Mouse (Mus musculus) right cerebral cortex, adult 2 months (tissue): ENCODE measurements around the gene Gusb.

Source experiments
- DNase-seq, 2 experiments: peaks; one replicate each; pipeline ENCODE4 v3.0.0; 2021 to 2022; ENCODE audit warnings: low spot score in 2 of 2

Gene Gusb

DNA sequence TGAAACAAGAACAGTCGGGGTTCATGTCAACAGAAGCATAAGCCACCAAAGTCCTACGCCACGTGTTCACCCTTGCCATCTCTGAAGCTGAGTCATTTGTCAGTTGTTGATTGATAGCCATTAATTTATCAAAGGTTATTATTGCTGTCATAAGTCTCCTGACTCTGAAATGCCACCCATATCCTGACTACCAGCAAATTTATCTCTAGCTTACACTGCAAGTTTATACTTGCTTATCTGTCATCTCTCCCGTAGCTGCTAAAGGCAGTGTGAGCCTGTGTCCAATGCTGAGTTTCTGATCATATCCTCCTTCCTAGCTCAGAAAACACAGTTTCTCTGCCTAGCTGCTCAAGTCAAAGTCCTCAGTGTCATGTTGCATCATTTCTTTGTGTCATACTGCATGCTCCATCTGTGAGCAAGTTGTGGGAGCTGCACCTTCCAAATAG, 28.0 kb downstream of the Gusb start:
- DNase-seq: no peak

DNA sequence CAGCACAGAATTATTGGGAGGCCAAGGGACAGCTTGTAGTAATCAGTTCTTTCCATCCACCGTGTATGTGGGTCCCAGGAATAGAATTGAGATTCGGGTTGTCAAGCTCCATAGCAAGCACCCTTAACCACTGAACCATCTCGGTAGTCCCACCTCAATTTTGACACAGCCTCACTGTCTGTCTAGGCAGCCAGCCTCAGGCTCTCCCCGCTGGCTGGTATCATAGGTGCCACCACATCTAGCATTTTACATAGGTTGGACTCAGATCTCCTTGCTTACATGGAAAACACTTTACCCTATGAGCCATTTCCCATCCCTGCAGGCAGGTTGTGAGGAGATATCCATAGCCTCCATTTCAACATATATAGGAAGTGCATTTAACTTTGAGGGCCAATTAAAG, 28.5 kb downstream of the Gusb start:
- DNase-seq: no peak

DNA sequence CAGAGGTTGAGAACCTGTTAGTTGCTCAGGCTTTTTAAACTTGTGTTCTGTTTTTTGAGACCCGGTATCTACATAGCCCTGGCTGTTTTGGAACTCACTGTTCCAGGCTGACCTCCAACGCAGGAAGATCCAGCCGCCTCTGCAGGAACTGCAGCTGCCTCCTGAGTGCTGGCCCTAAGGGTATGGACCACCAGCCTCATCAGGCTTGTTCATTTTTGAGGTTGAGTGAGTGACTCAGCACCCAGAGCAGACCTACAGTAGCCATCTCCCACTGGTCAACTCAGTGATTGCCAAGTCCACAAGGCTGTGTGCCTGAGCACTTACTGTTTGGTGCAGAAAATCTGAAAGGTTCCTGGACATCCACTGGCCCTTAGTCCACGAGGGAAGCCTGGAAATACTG, 31.4 kb downstream of the Gusb start:
- no peak for DNase-seq

DNA sequence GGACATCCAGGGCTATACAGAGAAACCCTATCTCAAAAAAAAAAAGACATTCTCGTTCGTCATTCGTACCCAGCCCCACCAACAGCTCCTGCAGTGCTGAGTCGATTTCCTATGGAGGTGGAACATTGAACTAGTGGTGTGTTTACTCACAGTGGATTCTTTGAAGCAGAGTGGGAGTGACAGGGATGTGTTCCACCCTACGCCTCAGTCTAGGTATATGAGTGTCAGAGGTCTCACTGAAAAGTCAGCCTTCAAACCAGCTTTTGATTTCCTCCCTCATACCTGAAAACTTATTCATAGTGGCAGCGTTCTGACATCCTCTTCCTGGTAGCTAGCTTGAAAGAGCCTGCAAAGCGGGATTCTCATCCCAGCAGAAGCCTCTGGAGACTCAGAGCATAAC, 34.4 kb downstream of the Gusb start:
- DNase-seq: no peak

DNA sequence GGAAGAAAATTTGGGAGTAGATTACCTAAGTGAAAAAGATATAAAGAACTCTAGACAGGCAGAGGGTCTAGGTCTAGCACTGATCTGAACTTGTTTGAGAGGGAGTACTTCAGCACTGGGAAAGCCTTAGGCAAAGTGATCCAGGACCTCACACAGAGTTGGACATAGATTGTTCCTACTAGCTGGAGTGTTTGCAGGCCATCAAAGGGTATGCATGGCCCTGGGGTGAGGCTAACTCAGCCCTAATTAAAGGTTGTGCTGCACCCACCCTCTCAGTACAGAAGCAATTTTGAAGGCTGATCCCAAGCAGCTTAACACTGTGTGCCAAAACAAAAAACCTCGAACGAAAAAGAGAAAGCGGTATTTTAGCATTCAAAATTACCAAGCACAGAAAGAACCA, 36.4 kb downstream of the Gusb start:
- DNase-seq: no peak

DNA sequence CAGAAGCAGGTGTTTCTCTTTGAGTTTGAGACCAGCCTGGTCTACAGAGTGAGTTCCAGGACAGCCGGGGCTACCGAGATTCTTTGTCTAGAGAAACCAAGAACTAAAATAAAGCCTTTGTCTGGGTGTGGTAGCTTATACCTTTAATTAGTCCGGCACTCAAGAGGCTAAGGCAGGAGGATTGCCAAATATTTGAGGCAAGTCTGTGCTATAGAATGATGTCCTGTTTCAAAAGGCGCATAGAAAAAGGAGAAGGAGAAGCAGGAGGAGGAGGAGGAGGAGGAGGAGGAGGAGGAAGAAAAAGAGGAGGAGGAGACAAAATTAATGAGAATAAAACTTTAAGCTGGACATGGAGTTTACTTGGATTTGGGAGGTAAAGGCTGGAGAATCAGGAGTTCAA, 39.6 kb downstream of the Gusb start:
- DNase-seq: no peak

DNA sequence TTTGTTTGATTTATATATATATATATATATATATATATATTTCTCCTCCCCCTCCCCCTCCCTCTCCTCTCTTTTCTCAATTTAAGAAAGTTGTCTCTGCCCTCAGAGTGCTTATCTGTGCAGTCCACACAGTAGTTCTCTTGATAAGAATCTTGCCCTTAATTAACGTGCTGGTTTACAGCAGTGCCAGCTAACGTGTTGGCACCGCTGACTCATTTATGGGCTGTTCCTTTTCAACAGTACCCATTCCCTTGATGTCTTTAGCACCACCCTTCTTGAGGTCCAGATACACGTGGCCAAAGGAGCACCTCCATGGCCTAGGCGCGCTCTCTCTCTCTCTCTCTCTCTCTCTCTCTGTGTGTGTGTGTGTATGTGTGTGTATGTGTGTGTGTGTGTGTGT, 47.1 kb downstream of the Gusb start:
- no peak for DNase-seq

DNA sequence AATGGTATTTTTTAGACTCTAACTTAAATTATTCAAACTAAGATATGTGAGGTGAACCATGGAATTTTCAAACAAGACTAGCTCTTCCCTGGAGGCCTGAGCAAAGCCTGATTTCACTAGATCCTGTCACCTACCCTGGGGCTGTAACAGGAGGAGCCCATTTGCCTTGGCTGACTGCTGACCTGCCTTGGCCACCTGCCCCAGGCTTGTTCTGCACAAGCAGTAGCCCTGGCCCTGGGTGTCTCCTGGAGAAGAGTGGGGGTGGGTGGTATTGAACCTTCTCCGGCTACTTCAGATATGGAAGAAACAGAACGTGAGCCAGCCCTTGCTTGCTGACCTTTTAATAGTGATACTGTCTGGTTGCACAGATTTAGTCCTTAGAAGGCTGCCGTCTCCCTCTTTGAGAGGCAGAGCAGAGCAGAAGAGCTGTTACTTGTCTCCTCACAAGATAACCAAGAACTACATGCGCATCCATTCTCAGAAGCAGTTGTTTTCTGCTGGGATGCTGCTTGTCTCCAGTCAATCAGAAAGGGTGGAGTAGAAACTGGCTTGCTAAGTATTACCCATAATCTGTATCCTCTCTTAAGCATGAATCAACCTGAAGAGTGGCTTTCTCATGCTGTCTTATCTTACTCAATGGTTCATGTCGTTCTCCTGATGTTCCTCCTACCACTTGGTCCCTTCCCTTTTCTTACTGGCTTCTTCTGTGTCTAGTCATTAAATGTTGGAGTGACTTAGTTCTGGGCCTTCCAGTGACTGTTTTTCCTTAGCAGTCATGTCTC, 48.2 kb downstream of the Gusb start:
- no peak for DNase-seq

DNA sequence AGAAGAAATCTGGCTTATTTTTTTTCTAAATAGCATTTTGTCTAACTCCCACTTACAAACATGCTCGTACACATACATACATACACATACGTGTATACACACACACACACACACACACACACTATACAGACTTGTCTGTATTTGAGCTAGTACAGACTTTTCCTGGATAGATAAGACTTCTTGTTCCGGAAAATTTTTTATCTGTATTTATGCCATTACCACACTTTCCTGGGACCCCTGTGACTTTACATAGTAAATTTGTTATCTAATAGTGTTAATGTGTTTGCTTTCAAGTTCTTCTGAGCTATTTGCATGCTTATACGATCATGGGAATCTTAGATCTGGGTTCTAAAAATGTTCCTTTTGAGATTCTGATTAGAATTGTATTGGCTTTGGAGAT, 50.7 kb downstream of the Gusb start:
- no peak for DNase-seq

DNA sequence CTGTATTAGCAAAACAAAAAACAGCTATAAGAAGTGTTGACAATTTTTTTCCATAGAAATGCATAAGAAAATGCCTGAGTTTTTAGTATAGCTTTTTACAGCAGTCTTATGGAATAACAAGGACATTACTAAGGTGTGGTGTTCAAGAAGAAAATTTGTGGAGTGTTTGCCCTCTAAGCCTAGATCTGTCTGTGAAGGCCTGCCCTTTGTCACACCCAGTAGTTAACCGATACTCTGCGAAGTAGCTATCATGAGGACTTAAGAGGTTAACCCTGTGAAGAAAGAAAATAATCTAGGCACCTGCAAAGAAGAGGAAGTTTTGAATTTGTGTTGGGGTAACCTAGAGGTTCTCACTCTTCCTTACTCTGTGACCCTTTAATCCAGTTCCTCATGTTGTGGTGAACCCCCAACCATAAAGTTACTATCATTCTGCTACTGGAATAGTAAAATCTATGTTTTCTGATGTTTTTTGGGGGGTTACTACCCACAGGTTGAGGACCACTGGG, 55.3 kb downstream of the Gusb start:
- no peak for DNase-seq

DNA sequence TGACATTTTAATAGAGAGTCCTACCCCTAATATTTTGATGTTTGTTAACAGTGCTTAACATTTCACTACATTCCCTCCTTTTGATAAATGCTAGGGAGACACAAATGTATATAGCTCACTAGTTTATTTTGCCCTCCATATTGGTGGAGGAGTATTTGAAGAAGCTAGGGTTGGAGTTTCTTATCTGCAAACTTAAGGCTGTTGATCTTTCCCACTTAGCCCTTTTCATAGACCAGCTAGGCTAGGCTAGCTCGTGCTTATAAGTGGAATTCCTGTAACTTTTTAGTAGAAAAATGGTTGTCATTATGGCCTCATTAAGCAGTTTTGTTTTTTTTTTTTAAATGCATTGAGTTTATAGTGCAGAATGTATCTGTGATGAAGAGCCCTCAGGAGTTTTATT, 59.4 kb downstream of the Gusb start:
- DNase-seq: no peak

DNA sequence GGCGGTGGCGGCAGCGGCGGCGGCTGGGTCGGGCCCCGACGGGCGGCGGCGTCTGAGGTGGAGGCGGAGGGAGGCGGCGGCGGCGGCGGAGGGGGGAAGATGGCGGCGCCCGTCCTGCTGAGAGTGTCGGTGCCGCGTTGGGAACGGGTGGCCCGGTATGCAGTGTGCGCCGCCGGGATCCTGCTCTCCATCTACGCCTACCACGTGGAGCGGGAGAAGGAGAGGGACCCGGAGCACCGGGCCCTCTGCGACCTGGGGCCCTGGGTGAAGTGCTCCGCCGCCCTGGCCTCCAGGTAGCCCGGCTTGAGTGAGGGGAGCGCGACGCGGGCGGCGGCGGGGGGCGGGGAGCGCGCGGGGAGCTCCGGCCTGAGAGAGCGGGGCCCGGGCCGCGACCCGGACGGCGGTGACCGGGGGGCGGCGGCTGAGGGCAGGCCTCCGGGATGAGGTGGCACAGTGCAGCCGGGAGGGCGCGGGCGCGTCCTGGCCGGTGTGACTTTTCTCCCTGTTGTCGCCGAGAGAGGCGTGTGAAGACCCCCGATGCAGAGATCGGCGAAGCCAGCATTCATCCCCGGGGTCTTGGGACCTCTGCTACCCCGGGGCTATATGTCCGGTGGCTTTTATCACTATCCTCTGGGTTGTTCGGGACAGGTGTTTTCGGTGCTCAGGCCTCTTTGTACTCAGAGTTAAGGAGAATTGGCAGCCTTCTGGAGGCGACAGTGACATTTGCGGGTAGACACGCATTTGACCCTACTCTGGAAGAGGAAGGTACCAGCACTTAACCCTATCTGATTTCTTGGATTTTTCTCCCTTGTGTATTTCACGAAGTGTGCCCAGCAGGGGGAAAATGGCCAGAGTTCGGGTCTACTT, 60.5 kb downstream of the Gusb start:
- DNase-seq: peak; percentile 18

DNA sequence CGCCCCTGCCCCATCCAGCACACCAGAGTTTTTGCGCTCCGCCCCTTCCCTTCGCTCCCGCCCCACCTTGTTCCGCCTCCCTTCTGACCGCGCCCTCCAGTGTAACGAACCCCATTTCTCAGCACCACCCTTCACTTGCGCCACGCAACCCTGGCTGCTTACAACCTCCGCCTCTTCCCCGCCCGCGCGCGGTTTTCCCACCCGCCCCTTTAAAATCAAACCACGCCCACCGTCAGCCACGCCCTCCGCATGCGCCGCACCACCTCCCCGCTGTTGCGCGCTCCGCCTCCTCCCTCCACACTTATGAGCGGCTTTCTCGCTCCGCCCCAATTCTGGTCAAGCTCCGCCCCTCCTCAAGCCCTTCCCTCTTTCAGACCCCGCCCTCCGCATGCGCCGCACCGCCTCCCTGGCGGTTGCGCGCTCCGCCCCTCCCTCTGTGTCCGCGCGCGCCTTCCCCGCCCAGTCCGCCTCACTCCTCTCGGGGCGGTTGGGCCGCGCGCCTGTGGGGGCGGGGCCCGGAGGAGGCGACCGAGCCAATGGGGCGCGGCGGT, 61.3 kb downstream of the Gusb start, which contains the start of gene Vkorc1l1:
Gene Vkorc1l1, plus strand, starts transcription at position 476 of the 551 bp plus-strand sequence.
- peak; percentile 96 to 97 for DNase-seq

DNA sequence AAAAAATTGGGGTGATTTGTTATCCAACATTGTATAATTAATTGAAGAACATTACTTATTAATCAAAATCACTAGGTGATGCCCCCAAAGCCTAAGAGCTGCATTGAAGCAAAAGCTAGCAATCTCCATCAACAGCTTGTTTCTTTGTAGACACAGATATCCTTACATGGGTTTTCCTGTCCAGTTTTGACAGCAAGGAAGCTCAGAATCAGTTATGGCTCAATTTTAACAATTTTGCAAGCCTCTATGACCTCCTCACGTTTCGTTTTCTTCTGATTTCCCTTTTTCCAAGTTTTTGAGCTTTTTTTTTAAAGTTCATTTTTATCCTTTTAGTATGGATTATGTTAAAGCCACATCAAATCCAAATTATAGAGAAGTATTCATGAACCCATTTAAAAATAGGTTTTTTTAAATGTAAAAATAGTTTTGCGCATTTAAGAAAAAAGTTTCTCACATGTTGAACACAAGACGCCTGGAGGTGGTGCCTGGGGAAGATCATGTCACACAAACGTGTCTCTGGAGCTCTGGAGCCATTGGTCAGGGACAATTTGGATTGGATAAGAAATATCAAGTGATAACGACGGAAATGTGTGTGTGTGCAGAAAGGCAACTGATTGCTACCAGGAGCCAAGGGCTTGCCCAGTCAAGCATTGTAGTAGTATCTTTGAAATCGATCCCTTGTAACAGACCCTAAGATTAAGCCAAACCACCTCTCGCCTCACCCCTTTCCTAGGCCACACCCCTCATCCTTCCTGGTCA, 61.9 kb downstream of the Gusb start:
- DNase-seq: no peak

DNA sequence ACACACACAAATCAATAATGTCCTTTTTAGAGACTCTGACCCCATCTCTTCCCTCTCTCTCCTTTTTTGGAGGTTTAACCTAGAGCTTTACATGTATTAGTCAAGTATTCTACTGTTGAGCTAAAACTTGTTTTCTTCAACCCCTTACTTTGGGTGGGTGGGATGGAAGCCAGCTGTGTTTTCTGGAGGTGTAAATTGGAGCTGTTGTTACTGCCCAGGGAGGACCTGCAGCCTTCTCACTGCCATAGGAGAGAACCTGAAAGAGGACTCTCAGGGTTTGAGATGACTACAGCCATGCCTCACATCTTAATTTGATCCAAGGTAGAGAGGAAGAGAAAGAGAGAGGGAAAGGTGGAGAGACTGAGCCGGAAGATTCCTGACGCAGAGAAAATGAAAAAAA, 62.6 kb downstream of the Gusb start:
- no peak for DNase-seq
